Mouse (Mus musculus) T-helper 1 cell (primary cell): ENCODE measurements at regions not wholly inside any gene's neighbourhood (a gene's known extent, or its start where the extent isn't known, plus 50 kb on each side); places are given as distances from the start of the nearest gene placed in this dataset.

ENCODE experiments used
- in situ Hi-C: fragments of 300-600 bp; cut with MboI, MseI; formaldehyde crosslinking; loops from one replicate; pipeline ENCODE4 v1.15.1; 2025; ENCODE audit warnings: high pct_unique_total_duplicates

GRCm38 (mm10) chr1:13839619-13840308 lies 2253.4 kb downstream of the 4930444P10Rik start:
- in situ Hi-C loops: no loop called here

GRCm38 (mm10) chr1:13834860-13835840 lies 2258.0 kb downstream of the 4930444P10Rik start:
- in situ Hi-C loops: no loop called here

- in situ Hi-C loops: no loop called here
These were observed 2285.3 kb downstream of the 4930444P10Rik start for GRCm38 (mm10) chr1:13807786-13808185.

- in situ Hi-C loops: no loop called here
These were observed 2292.7 kb downstream of the 4930444P10Rik start for GRCm38 (mm10) chr1:13800460-13800859.

- in situ Hi-C loops: loop anchor here (5.0 to 25.0 kb wide), 3 partner anchors 363 to 1063 kb away; no protein-coding TSS in a partner anchor
These were observed 2294.3 kb downstream of the 4930444P10Rik start for GRCm38 (mm10) chr1:13798848-13799247.

GRCm38 (mm10) chr1:13795196-13795595 lies 2297.9 kb downstream of the 4930444P10Rik start:
- in situ Hi-C loops: loop anchor here (5.0 to 25.0 kb wide), 3 partner anchors 367 to 1067 kb away; no protein-coding TSS in a partner anchor

- in situ Hi-C loops: loop anchor here (10.0 to 25.0 kb wide), 2 partner anchors 935 to 1073 kb away; no protein-coding TSS in a partner anchor
These were observed 2303.6 kb downstream of the 4930444P10Rik start for GRCm38 (mm10) chr1:13789318-13790085.

- in situ Hi-C loops: loop anchor here (25.0 kb wide), 1 partner anchor 1075 kb away; no protein-coding TSS in a partner anchor
These were observed 2306.1 kb downstream of the 4930444P10Rik start for GRCm38 (mm10) chr1:13787016-13787415.

GRCm38 (mm10) chr1:13784396-13784795 lies 2308.7 kb downstream of the 4930444P10Rik start:
- in situ Hi-C loops: loop anchor here (25.0 kb wide), 1 partner anchor 1078 kb away; no protein-coding TSS in a partner anchor

GRCm38 (mm10) chr1:13782633-13783032 lies 2310.5 kb downstream of the 4930444P10Rik start:
- in situ Hi-C loops: loop anchor here (25.0 kb wide), 1 partner anchor 1080 kb away; no protein-coding TSS in a partner anchor

GRCm38 (mm10) chr1:13772106-13772505 lies 2321.0 kb downstream of the 4930444P10Rik start:
- in situ Hi-C loops: no loop called here

GRCm38 (mm10) chr1:13771014-13771463 lies 2322.1 kb downstream of the 4930444P10Rik start:
- in situ Hi-C loops: no loop called here

GRCm38 (mm10) chr1:13752479-13752878 lies 2338.6 kb downstream of the A830018L16Rik start:
- in situ Hi-C loops: no loop called here

GRCm38 (mm10) chr1:13751381-13751780 lies 2337.5 kb downstream of the A830018L16Rik start:
- in situ Hi-C loops: no loop called here
